Mouse (Mus musculus) erythroblast, embryonic 14.5 days (primary cell): ENCODE measurements around the gene Syn3. TPM values are rescaled to one million over a fixed set of nuclear protein-coding genes. Genes with fewer than 3 reads are reported as not detected.

Experiments
- H3K27me3 ChIP-seq: 2 replicates; pipeline ENCODE4 v1.6.1; 2012; ENCODE audit warnings: inconsistent platforms; ENCODE audit not compliant: control insufficient read depth
- H3K36me3 ChIP-seq: 2 replicates; pipeline ENCODE4 v1.6.1; 2012; ENCODE audit warnings: mild to moderate bottlenecking, inconsistent platforms; ENCODE audit not compliant: control insufficient read depth
- H3K4me1 ChIP-seq: 2 replicates; pipeline ENCODE4 v1.6.1; 2012; ENCODE audit warnings: inconsistent platforms; ENCODE audit not compliant: control insufficient read depth
- H3K4me3 ChIP-seq: replicated peaks from 2 replicates; pipeline ENCODE3; 2012; ENCODE audit warnings: moderate library complexity, mild to moderate bottlenecking, inconsistent platforms
- H3K9me3 ChIP-seq: 2 replicates; pipeline ENCODE4 v1.6.1; 2012; ENCODE audit warnings: low read length, inconsistent platforms, mixed read lengths; ENCODE audit not compliant: control insufficient read depth
- GATA1 ChIP-seq: IDR thresholded peaks from 2 replicates; pipeline ENCODE4 v1.6.1; 2012; ENCODE audit warnings: low read length, inconsistent platforms, mixed read lengths
- TAL1 ChIP-seq: IDR thresholded peaks from 3 replicates; pipeline ENCODE4 v1.6.1; 2012; ENCODE audit warnings: low read length, inconsistent platforms, mixed read lengths
- polyA plus RNA-seq: library from polyadenylated mRNA; stranded (reverse); fragments of >175 nt; gene quantifications from 2 replicates; pipeline ENCODE4 v1.2.3, GENCODE M21; 2012

The Syn3 gene
- polyA plus RNA-seq, 1 experiment, result not detected

DNA sequence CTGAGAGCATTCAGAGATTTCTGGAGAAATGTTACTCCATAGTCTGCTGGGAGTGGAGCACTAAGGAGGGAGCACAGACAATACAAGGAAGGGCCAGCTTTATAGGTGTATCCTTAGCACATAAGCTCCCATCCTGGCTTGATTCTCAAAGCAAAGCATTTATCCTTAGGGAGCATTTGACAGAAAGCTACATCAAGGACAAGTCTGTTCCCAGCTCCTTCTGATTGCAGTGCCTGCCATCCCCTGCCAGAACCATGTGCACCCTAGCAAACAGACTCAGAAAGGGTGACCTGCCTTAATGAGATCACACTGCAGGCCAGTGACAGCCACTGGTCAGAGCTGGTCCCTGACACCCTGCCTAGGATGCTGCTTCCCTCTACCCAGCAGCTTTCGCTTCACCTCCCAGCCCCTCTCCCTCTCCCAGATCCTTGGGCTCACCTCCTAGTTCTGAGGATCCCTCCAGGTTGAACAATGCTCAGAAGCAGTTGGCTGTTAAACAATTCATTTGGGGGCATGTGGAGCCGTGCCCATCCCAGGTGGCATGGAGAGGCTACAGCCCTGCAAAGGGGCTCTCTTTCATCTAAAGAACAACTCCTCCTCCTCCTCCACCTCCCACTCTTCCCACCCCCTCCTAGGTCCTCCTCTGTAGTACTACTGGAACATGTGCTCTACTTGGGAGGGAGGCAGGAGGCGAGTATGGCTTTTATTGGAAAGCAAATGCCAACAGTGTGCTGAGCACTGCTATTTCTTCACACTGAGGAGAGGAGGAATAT, 7.2 kb downstream of the Syn3 start:
- Histone ChIP-seq H3K4me1 (no peaks in the 10 kb centered on the region), H3K4me3 (no peak overlapping the region), H3K27me3 (no peaks in the 10 kb centered on the region), H3K36me3 (no peaks in the 10 kb centered on the region), H3K9me3 (no peaks in the 10 kb centered on the region)
- TF ChIP-seq GATA1 (no peak), TAL1 (no peak)

DNA sequence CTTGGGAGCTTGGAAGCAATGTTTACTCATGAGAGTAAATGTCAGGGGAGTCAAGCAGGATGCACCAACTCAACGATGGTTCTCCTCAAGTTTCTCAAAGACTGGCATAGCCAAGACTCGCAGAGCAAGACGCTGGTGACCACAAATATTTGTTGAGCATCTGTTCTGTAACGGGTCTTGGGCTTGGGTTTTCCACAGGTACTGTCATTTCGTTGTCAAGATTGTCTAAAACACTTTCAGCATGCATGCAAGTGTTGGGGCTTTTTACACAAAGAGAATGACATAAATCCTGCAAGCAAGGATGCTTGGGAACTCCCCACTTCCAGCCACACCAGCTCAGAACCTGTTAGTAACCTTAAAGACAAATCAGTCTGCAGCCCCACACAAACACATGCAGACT, 10.2 kb downstream of the Syn3 start:
- no peaks in the 10 kb centered on the region for H3K36me3 ChIP-seq
- no peaks in the 10 kb centered on the region for H3K4me1 ChIP-seq
- no peak overlapping the region for H3K4me3 ChIP-seq
- TF ChIP-seq GATA1 (no peak), TAL1 (no peak)
- no peaks in the 10 kb centered on the region for H3K27me3 ChIP-seq
- no peaks in the 10 kb centered on the region for H3K9me3 ChIP-seq

DNA sequence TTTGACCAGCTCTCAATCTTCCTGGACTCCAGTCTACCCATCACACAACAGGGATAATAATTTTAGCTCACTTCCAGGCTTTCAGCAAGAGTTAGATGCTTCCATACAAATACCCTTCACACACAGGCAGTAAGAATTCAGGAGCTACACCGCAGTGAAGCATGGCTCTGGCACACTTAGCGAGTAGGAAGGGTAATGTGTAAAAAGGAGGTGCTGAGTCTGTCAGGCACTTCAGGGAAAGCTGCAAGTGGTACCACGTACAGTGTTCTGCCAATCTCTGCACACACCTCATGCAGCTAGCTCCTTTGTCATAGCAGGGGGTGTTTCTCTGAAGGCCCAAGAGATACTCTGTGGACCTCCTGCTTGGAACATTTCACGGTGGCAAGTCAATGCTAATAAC, 12.7 kb downstream of the Syn3 start:
- TF ChIP-seq TAL1 (no peak), GATA1 (no peak)

DNA sequence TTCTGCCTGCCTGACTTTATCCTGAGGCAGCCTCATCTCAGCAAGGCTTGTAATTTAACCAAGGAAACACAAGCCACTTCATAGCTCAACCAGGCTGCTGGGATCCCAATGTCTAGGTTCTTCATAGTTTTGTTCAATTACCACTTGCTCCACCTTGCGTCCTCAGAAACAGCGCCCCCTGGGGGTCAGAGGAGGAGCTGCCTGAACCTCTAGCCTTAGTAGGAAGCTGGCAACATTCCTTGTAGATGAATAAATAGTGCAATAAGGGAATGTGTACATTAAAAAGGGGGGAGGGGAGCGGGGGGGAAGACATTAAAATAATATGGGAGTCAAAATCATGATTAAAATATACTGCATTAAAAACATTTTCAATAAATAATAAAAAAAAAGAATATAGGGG, 14.7 kb downstream of the Syn3 start:
- no peaks in the 10 kb centered on the region for H3K27me3 ChIP-seq
- no peaks in the 10 kb centered on the region for H3K4me1 ChIP-seq
- H3K36me3 ChIP-seq, result no peaks in the 10 kb centered on the region
- no peaks in the 10 kb centered on the region for H3K9me3 ChIP-seq
- TF ChIP-seq TAL1 (no peak), GATA1 (no peak)
- H3K4me3 ChIP-seq, result no peak overlapping the region

More for the DNA sequence above, 12.7 kb downstream of the Syn3 start:
- Histone ChIP-seq H3K4me3 (no peak overlapping the region), H3K9me3 (no peaks in the 10 kb centered on the region), H3K36me3 (no peaks in the 10 kb centered on the region), H3K27me3 (no peaks in the 10 kb centered on the region), H3K4me1 (no peaks in the 10 kb centered on the region)

DNA sequence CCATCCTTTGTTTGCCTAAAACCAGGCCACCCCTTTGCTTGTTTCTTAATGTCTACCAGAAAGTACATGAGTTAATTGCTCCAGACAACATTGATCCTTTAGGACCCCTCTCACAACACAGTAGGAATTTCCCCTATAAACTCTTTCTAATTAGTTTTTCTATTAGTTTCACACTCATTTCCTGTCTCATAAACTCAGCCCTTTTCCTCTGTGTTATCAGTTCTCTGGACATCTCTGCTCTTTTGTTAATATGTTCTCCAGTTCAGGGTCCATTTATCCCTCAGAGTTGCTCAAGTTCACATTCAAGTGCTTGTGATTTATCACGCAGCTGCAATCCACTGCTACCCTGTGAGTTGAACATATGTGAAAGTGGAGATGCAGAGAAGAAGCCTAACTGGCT, 16.2 kb downstream of the Syn3 start:
- H3K36me3 ChIP-seq, result no peaks in the 10 kb centered on the region
- H3K4me1 ChIP-seq, result no peaks in the 10 kb centered on the region
- TF ChIP-seq GATA1 (no peak), TAL1 (no peak)
- H3K9me3 ChIP-seq, result no peaks in the 10 kb centered on the region
- no peaks in the 10 kb centered on the region for H3K27me3 ChIP-seq
- no peak overlapping the region for H3K4me3 ChIP-seq

DNA sequence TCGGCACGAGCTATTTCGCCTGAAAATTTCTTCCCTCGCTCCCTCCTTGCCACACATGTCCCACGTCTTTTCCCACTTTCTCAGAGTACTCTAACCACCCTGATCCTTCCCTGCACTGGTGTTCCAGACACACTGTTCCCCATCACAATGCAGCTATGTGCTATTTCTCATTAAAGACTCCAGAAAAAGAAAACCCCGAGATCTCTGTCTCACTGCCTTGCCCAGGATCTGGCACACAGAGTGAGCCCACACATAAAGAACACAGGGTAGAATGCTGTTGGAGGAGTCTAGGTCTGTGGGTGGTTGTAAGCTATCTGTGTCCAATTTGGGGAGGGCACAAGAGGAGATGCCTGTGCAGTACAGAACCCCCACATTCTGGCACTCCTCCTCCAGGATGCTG, 18.0 kb downstream of the Syn3 start:
- Histone ChIP-seq H3K4me3 (no peak overlapping the region), H3K4me1 (no peaks in the 10 kb centered on the region), H3K9me3 (no peaks in the 10 kb centered on the region), H3K27me3 (no peaks in the 10 kb centered on the region), H3K36me3 (no peaks in the 10 kb centered on the region)
- TF ChIP-seq GATA1 (no peak), TAL1 (no peak)

DNA sequence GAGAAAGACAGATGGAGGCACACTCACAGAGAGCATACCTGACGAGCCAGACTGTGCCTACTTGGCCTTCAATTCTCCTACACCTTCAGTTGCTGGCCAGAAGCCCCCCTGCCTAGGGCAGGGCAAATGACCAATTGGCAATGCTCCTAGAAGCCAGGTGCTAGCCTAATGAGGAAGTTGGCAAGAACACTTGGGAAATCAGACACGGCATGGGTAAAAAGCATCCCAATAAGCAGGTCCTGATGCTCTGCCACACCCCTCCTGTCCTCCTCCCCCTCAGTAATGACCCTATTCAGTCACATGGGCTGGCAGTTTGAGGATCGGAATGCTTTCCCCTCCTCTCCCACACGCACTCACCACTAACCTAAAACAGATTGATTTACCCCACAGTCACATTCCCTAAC, 19.0 kb downstream of the Syn3 start:
- Histone ChIP-seq H3K27me3 (no peaks in the 10 kb centered on the region), H3K9me3 (no peaks in the 10 kb centered on the region)

DNA sequence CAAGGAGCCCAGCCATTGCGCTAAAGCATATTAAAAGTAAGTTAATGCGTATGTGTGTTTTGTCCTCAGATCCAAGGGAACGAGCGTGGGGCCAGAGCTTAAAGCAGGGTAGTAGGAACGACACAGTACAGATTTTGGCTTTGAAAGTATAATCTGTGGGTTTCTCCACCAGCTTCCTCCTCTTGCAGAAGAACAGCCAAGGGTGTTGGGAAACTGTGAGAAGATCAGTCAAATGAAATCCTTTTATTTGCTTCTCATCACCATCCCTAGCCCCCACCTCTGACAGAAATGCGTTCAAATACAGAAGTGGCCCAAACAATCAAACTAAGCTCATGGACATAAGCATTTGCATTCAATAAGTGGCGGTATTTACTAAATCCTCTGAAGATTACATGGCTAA, 22.0 kb downstream of the Syn3 start:
- Histone ChIP-seq H3K4me3 (no peak overlapping the region), H3K36me3 (no peaks in the 10 kb centered on the region), H3K4me1 (no peaks in the 10 kb centered on the region), H3K9me3 (no peaks in the 10 kb centered on the region), H3K27me3 (no peaks in the 10 kb centered on the region)
- TF ChIP-seq GATA1, result no peak
- no peak for TF ChIP-seq TAL1

More for the DNA sequence above, 19.0 kb downstream of the Syn3 start:
- Histone ChIP-seq H3K4me3 (no peak overlapping the region), H3K4me1 (no peaks in the 10 kb centered on the region), H3K36me3 (no peaks in the 10 kb centered on the region)
- TF ChIP-seq GATA1 (no peak), TAL1 (no peak)

DNA sequence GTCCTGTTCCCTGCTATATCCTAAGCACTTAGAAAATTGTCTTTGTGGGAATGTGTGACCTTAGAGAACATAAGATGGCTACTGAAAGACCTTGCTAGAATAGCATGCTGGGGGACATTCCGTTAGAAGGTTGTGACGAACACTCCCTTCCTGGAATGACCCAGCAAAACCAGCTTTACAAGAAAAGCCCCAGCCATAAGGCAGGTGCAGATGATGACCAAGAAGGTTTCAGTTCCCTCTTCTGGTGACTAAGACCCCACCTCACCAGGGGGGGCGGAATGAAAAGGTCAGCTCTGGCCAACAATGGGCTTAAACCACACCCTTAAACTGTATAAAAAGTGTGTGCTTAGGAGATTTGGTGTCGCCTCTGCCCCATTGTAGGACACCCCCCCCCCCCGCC, 23.4 kb downstream of the Syn3 start:
- H3K27me3 ChIP-seq, result no peaks in the 10 kb centered on the region
- H3K9me3 ChIP-seq, result no peaks in the 10 kb centered on the region
- H3K4me3 ChIP-seq, result no peak overlapping the region
- H3K36me3 ChIP-seq, result no peaks in the 10 kb centered on the region
- no peak for TF ChIP-seq TAL1
- TF ChIP-seq GATA1, result no peak
- H3K4me1 ChIP-seq, result no peaks in the 10 kb centered on the region
